In the genomic region with DNA sequence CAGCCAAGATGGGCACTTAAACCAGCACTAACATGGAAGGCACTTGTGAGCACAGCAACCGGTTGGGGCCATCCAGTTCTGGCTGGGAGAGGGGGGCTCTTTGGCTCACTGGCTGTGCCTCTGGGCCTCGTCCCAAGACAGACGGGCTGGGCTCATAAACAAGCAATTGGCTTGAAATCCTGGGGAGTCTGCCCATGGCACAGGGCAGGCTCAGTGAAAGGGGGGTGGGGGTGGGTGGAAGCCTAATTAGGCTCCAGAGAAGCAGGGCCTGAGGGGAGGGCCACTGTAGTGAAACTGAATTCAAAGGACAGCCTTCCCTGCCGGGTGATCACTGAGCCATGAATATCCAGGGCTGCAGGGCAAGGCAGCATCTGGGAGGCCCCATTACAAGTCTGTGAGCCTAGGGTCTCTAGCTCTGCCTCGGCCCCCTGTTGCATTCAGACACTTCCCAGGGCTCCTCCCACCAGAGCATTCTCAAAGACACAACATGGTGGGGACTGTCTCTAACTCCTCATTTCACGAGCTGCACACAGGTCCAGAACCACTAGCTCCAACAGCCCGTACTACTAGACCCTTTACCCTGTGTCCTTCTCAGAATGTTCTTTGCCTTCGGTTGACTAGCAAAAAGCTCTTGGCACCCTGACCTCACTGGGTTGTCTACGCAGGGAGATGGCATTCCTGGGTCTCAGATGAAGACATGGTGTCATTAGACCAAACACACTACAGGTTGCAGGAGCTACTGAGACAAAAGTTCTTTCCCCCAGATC, we compare ENCODE assay signal across 9 mouse cellular contexts. TPM values are rescaled to one million over a fixed set of nuclear protein-coding genes. Genes with fewer than 3 reads are reported as not detected.
DNase-seq lines count a peak whose midpoint lies in the region; ATAC-seq and TF ChIP-seq lines count a peak whose summit lies in the region.
"Had no signal": no experiment of that assay in that cellular context is flagged by ENCODE, and none has a peak within 500 bp of the region (broad histone marks: within the 10 kb centered on the region; RNA-seq: fewer than 3 reads in every experiment).

No protein-coding gene starts in this region.

- H3K9ac ChIP-seq in embryonic facial prominence, embryonic 13.5 days, result no peak overlapping the region
- no peak overlapping the region for H3K9ac ChIP-seq in liver, embryonic 11.5 days (ENCODE audit: low read depth, low read length)

- H3K27me3 ChIP-seq in embryonic facial prominence, embryonic 13.5 days, result peaks cover 4% of the 10 kb centered on the region
- no peaks in the 10 kb centered on the region for H3K27me3 ChIP-seq in kidney, adult 2 months (replicated peaks; ENCODE audit: control insufficient read depth, insufficient read depth, low read length)
- no peaks in the 10 kb centered on the region for H3K27me3 ChIP-seq in liver, embryonic 11.5 days (replicated peaks; ENCODE audit: control insufficient read depth, insufficient read depth, low read length)

- TF ChIP-seq CTCF in kidney, adult 2 months (conservative IDR thresholded peaks at IDR 0.05; ENCODE audit: insufficient read depth, insufficient read length, low read depth, low read length), result no peak

- WGBS in embryonic facial prominence, embryonic 13.5 days, result 30% methylated on average over 9 of the region's 9 CpGs
- 56% methylated on average over 9 of the region's 9 CpGs for WGBS in kidney, adult 2 months
- WGBS in liver, embryonic 11.5 days, result 63% methylated on average over 9 of the region's 9 CpGs

- no peak for TF ChIP-seq POLR2A in kidney, adult 2 months (IDR thresholded peaks at IDR 0.05; ENCODE audit: low read depth, low read length)

- no peak for ATAC-seq in embryonic facial prominence, embryonic 13.5 days (ENCODE audit: insufficient number of reproducible peaks, insufficient read depth, low FRiP score, low TSS enrichment, low read depth)
- ATAC-seq in liver, embryonic 11.5 days (replicated peaks; ENCODE audit: low FRiP score), result no peak

- peak; percentile 24 to 41 for DNase-seq in lung, adult 18-20 months
- no peak for DNase-seq in lung, postnatal 25 days (ENCODE audit: low spot score)
- peak; percentile 46 for DNase-seq in kidney, adult 2 months
- DNase-seq in lung, postnatal 14 days, result peak; percentile 46
- DNase-seq in liver, embryonic 11.5 days (ENCODE audit: low spot score), result no peak
- DNase-seq in thymus, postnatal 0 days (ENCODE audit: low spot score), result no peak
- DNase-seq in spleen, postnatal 36 days (ENCODE audit: low spot score in 2 of 2), result no peak

- H3K36me3 ChIP-seq in embryonic facial prominence, embryonic 13.5 days, result no peaks in the 10 kb centered on the region
- no peaks in the 10 kb centered on the region for H3K36me3 ChIP-seq in kidney, adult 2 months (ENCODE audit: control insufficient read depth, insufficient read depth, low read length)
- H3K36me3 ChIP-seq in liver, embryonic 11.5 days (ENCODE audit: control insufficient read depth, insufficient read depth, low read length), result no peaks in the 10 kb centered on the region

- H3K27ac ChIP-seq in embryonic facial prominence, embryonic 13.5 days, result peak overlapping the region; percentile 60
- no peak overlapping the region for H3K27ac ChIP-seq in kidney, adult 2 months (ENCODE audit: insufficient read depth, low read depth, low read length)
- no peak overlapping the region for H3K27ac ChIP-seq in liver, embryonic 11.5 days (ENCODE audit: low read depth, low read length)
- H3K27ac ChIP-seq: heart, adult 2 months had no signal

- H3K9me3 ChIP-seq in embryonic facial prominence, embryonic 13.5 days, result no peaks in the 10 kb centered on the region
- no peaks in the 10 kb centered on the region for H3K9me3 ChIP-seq in liver, embryonic 11.5 days (ENCODE audit: control insufficient read depth, low read length)

- peaks cover 25% of the 10 kb centered on the region for H3K4me1 ChIP-seq in embryonic facial prominence, embryonic 13.5 days
- no peaks in the 10 kb centered on the region for H3K4me1 ChIP-seq in kidney, adult 2 months (ENCODE audit: control insufficient read depth, insufficient read depth, low read length)
- H3K4me1 ChIP-seq in liver, embryonic 11.5 days (replicated peaks; ENCODE audit: control insufficient read depth, insufficient read depth, low read length), result no peaks in the 10 kb centered on the region

- H3K4me3 ChIP-seq in embryonic facial prominence, embryonic 13.5 days, result no peak overlapping the region
- no peak overlapping the region for H3K4me3 ChIP-seq in kidney, adult 2 months (ENCODE audit: insufficient read depth, low read depth, low read length)
- no peak overlapping the region for H3K4me3 ChIP-seq in liver, embryonic 11.5 days (ENCODE audit: low read depth, low read length)
- H3K4me3 ChIP-seq: heart, adult 2 months had no signal

- H3K4me2 ChIP-seq in embryonic facial prominence, embryonic 13.5 days, result peak overlapping the region; percentile 2; the same call in 1 of the 2 replicates
- H3K4me2 ChIP-seq in liver, embryonic 11.5 days, result no peak overlapping the region

RNA-seq across cellular contexts. Expression of a gene that starts 40.5 kb away (rescaled TPM):
- 26.7 and 27.0 TPM in 2 replicates for polyA plus RNA-seq in embryonic facial prominence, embryonic 13.5 days (2015; fragmentation: Nextera tagmentation; extraction: Ambion mirVana)
- polyA plus RNA-seq in kidney, adult 2 months (2012; rRNA removed), result 18.1 and 18.3 TPM in 2 replicates
- polyA plus RNA-seq in liver, embryonic 11.5 days (2014; fragmentation: Nextera tagmentation; extraction: Ambion mirVana), result 10.5 and 14.0 TPM in 2 replicates
- polyA plus RNA-seq in thymus, postnatal 0 days (2015; fragmentation: Nextera tagmentation; extraction: Ambion mirVana), result 43.1 and 52.4 TPM in 2 replicates

Comparison
In these comparisons a context has a peak if more than half of its experiments do, and no peak if none do; other contexts are left out.
1. DNase-seq: peak in lung, adult 18-20 months (2 of 2), kidney, adult 2 months (single experiment) and lung, postnatal 14 days (single experiment); none in lung, postnatal 25 days (single experiment), liver, embryonic 11.5 days (single experiment), thymus, postnatal 0 days (single experiment) and spleen, postnatal 36 days (0 of 2).